Comparison of ENCODE assay signal across 8 mouse cellular contexts in genomic region chrX:48424583-48424982, GRCm38 (mm10). TPM values are rescaled to one million over a fixed set of nuclear protein-coding genes. Genes with fewer than 3 reads are reported as not detected.
DNase-seq lines count a peak whose midpoint lies in the region; ATAC-seq and TF ChIP-seq lines count a peak whose summit lies in the region.

No protein-coding gene starts in this region.

- H3K27ac ChIP-seq in CH12.LX (ENCODE audit: insufficient read depth, low read depth) = peak overlapping the region; percentile 75
- H3K27ac ChIP-seq in brown adipose tissue, adult 24 weeks (replicated peaks; ENCODE audit: low read depth, low read length) = peak overlapping the region; percentile 72
- peak overlapping the region; percentile 39; the same call in 1 of the 2 replicates for H3K27ac ChIP-seq in kidney, adult 2 months (ENCODE audit: insufficient read depth, low read depth, low read length)
- no peak overlapping the region for H3K27ac ChIP-seq in forebrain, embryonic 12.5 days

- peaks cover 6% of the 10 kb centered on the region for H3K9me3 ChIP-seq in CH12.LX (replicated peaks; ENCODE audit: low read length)
- no peaks in the 10 kb centered on the region for H3K9me3 ChIP-seq in forebrain, embryonic 12.5 days

- peak in 1 of 2 experiments; percentile 51; a peak in 2 of 4 replicates for TF ChIP-seq CTCF in CH12.LX (conservative IDR thresholded peaks at IDR 0.05 in 1 of 2, IDR thresholded peaks at IDR 0.05 in 1 of 2; ENCODE audit: low read depth in 2 of 2, low read length in 2 of 2)
- TF ChIP-seq CTCF in kidney, adult 2 months (conservative IDR thresholded peaks at IDR 0.05; ENCODE audit: insufficient read depth, insufficient read length, low read depth, low read length) = no peak

- H3K36me3 ChIP-seq in CH12.LX (replicated peaks in 1 of 2; ENCODE audit: control insufficient read depth in 1 of 2, insufficient read depth in 1 of 2, low read length in 1 of 2) = peaks cover 10 to 13% of the 10 kb centered on the region in 2 experiments
- no peaks in the 10 kb centered on the region for H3K36me3 ChIP-seq in kidney, adult 2 months (ENCODE audit: control insufficient read depth, insufficient read depth, low read length)
- no peaks in the 10 kb centered on the region for H3K36me3 ChIP-seq in forebrain, embryonic 12.5 days (replicated peaks)

- peak; percentile 76 for DNase-seq in CH12.LX (ENCODE audit: extremely low read depth)
- DNase-seq in kidney, adult 2 months = peak; percentile 55
- peak; percentile 74 for DNase-seq in lung, postnatal 36 days
- peak; percentile 80 for DNase-seq in thymus, postnatal 14 days
- DNase-seq in layer of hippocampus, postnatal 25 days (ENCODE audit: extremely low spot score in 1 of 2, low spot score in 1 of 2) = no peak
- DNase-seq in cerebellum, postnatal 25 days = no peak

- TF ChIP-seq POLR2A in CH12.LX (IDR thresholded peaks at IDR 0.05; ENCODE audit: low read depth, low read length) = no peak
- no peak for TF ChIP-seq POLR2A in kidney, adult 2 months (IDR thresholded peaks at IDR 0.05; ENCODE audit: low read depth, low read length)

- TF ChIP-seq EP300 in CH12.LX (IDR thresholded peaks at IDR 0.05; ENCODE audit: low read length) = peak; percentile 62; the same call in 1 of the 2 replicates

- TF ChIP-seq RAD21 in CH12.LX (IDR thresholded peaks at IDR 0.05; ENCODE audit: low read depth, low read length) = peak; percentile 31

- peak overlapping the region in 1 of 3 experiments; percentile 11 for H3K4me3 ChIP-seq in CH12.LX (replicated peaks in 1 of 3; ENCODE audit: low read depth in 2 of 3, low read length in 2 of 3, poor library complexity in 1 of 3)
- 0 out of 2 replicates have a peak overlapping the region, but pooled peaks have one; percentile 20 for H3K4me3 ChIP-seq in brown adipose tissue, adult 24 weeks (ENCODE audit: insufficient read depth, low read depth, low read length)
- H3K4me3 ChIP-seq in kidney, adult 2 months (ENCODE audit: insufficient read depth, low read depth, low read length) = no peak overlapping the region
- no peak overlapping the region for H3K4me3 ChIP-seq in forebrain, embryonic 12.5 days (replicated peaks)

- peaks cover 28 to 49% of the 10 kb centered on the region in 2 experiments for H3K4me1 ChIP-seq in CH12.LX (ENCODE audit: control insufficient read depth in 1 of 2, insufficient read depth in 2 of 2)
- peaks cover 18% of the 10 kb centered on the region for H3K4me1 ChIP-seq in brown adipose tissue, adult 24 weeks (ENCODE audit: control insufficient read depth, insufficient read depth, insufficient read length, low read length)
- 0 out of 2 replicates have a peak, but pooled peaks cover 2% of the 10 kb centered on the region for H3K4me1 ChIP-seq in kidney, adult 2 months (ENCODE audit: control insufficient read depth, insufficient read depth, low read length)
- no peaks in the 10 kb centered on the region for H3K4me1 ChIP-seq in forebrain, embryonic 12.5 days

- WGBS in kidney, adult 2 months = 28% methylated on average over 3 of the region's 3 CpGs
- 61% methylated on average over 3 of the region's 3 CpGs for WGBS in forebrain, embryonic 12.5 days

- H3K79me2 ChIP-seq in CH12.LX (replicated peaks; ENCODE audit: control insufficient read depth, extremely low read depth, insufficient read depth, poor library complexity, severe bottlenecking) = peaks cover 3% of the 10 kb centered on the region

- ATAC-seq in forebrain, embryonic 12.5 days (ENCODE audit: low FRiP score) = no peak

- no peak overlapping the region; the same call in 1 of the 2 replicates for H3K9ac ChIP-seq in CH12.LX (ENCODE audit: insufficient read depth, low read depth)
- H3K9ac ChIP-seq in forebrain, embryonic 12.5 days = no peak overlapping the region

- peak overlapping the region; percentile 55 for H3K4me2 ChIP-seq in CH12.LX (ENCODE audit: insufficient read depth, low read depth, poor library complexity, severe bottlenecking)
- H3K4me2 ChIP-seq in forebrain, embryonic 12.5 days = no peak overlapping the region

- H3K27me3 ChIP-seq in CH12.LX (replicated peaks) = no peaks in the 10 kb centered on the region
- H3K27me3 ChIP-seq in kidney, adult 2 months (replicated peaks; ENCODE audit: control insufficient read depth, insufficient read depth, low read length) = no peaks in the 10 kb centered on the region
- H3K27me3 ChIP-seq in forebrain, embryonic 12.5 days = no peaks in the 10 kb centered on the region

- in situ Hi-C loops in CH12.LX (cut with MboI; ENCODE audit: low pct_ligation_motif_present, low pct_unique_long_range_greater_than_20kb, low sequenced_read_pairs) = loop anchor here (5.0 to 10.0 kb wide), 2 partner anchors 38 to 110 kb away; partner anchors contain the start of gene Elf4

- dilution Hi-C loops in CH12.LX (cut with MboI; ENCODE audit: extremely low pct_ligation_motif_present, extremely low pct_unique_long_range_greater_than_20kb, low sequenced_read_pairs) = no loop called here

TF ChIP-seq in CH12.LX, 34 proteins besides CTCF, POLR2A, EP300 and RAD21:
- peak; percentile 67; the same call in 1 of the 2 replicates for TF ChIP-seq TCF12 (IDR thresholded peaks at IDR 0.05; ENCODE audit: low read depth, low read length)
- no peak for TF ChIP-seq E2F4 (IDR thresholded peaks at IDR 0.05; ENCODE audit: insufficient replicate concordance, low read depth, low read length)
- TF ChIP-seq NRF1 (IDR thresholded peaks at IDR 0.05; ENCODE audit: low read depth, low read length) = no peak
- TF ChIP-seq GABPA (IDR thresholded peaks at IDR 0.05; ENCODE audit: insufficient replicate concordance, low read depth, low read length) = no peak
- 0 out of 2 replicates have a peak, but pooled peaks have one; percentile 23 for TF ChIP-seq ELF1 (IDR thresholded peaks at IDR 0.05; ENCODE audit: low read depth, low read length)
- TF ChIP-seq MAZ (IDR thresholded peaks at IDR 0.05; ENCODE audit: low read depth, low read length) = 0 out of 2 replicates have a peak, but pooled peaks have one; percentile 23
- no peak; the same call in 1 of the 2 replicates for TF ChIP-seq MAX (IDR thresholded peaks at IDR 0.05; ENCODE audit: low read length)
- TF ChIP-seq ZNF384 (IDR thresholded peaks at IDR 0.05; ENCODE audit: low read depth, low read length) = no peak
- peak; percentile 92 for TF ChIP-seq ETS1 (conservative IDR thresholded peaks at IDR 0.05; ENCODE audit: low read depth, low read length)
- TF ChIP-seq JUN (IDR thresholded peaks at IDR 0.05; ENCODE audit: insufficient read depth, low read depth, low read length) = no peak
- peak; percentile 98 for TF ChIP-seq BHLHE40 (IDR thresholded peaks at IDR 0.05; ENCODE audit: low read depth, low read length)
- peak; percentile 68; the same call in 1 of the 2 replicates for TF ChIP-seq SIN3A (IDR thresholded peaks at IDR 0.05; ENCODE audit: low read length)
- TF ChIP-seq TBP (conservative IDR thresholded peaks at IDR 0.05; ENCODE audit: low read depth, low read length) = no peak
- TF ChIP-seq ZC3H11A (IDR thresholded peaks at IDR 0.05; ENCODE audit: low read depth, low read length) = no peak
- no peak for TF ChIP-seq RCOR1 (conservative IDR thresholded peaks at IDR 0.05; ENCODE audit: low read depth, low read length)
- TF ChIP-seq USF2 (conservative IDR thresholded peaks at IDR 0.05; ENCODE audit: low read depth, low read length) = no peak
- no peak for TF ChIP-seq ZKSCAN1 (IDR thresholded peaks at IDR 0.05; ENCODE audit: borderline replicate concordance, low read depth, low read length)
- TF ChIP-seq UBTF (IDR thresholded peaks at IDR 0.05; ENCODE audit: low read depth, low read length) = no peak
- no peak for TF ChIP-seq PAX5 (IDR thresholded peaks at IDR 0.05; ENCODE audit: low read length)
- TF ChIP-seq POLR2AphosphoS2 (IDR thresholded peaks at IDR 0.05; ENCODE audit: low read depth, low read length) = no peak
- peak; percentile 72 for TF ChIP-seq SMC3 (IDR thresholded peaks at IDR 0.05; ENCODE audit: low read depth, low read length)
- TF ChIP-seq HCFC1 (IDR thresholded peaks at IDR 0.05; ENCODE audit: low read depth, low read length) = no peak
- TF ChIP-seq MYC (IDR thresholded peaks at IDR 0.05; ENCODE audit: low read depth, low read length) = peak; percentile 61; the same call in 1 of the 2 replicates
- TF ChIP-seq CHD1 (IDR thresholded peaks at IDR 0.05; ENCODE audit: low read depth, low read length) = no peak
- TF ChIP-seq NELFE (IDR thresholded peaks at IDR 0.05; ENCODE audit: low read depth, low read length) = no peak
- TF ChIP-seq MEF2A (IDR thresholded peaks at IDR 0.05; ENCODE audit: borderline replicate concordance, low read depth, low read length) = peak; percentile 42; the same call in 1 of the 2 replicates
- TF ChIP-seq IRF4 (IDR thresholded peaks at IDR 0.05; ENCODE audit: low read depth, low read length) = peak; percentile 90
- no peak for TF ChIP-seq MAFK (IDR thresholded peaks at IDR 0.05; ENCODE audit: insufficient replicate concordance, low read length)
- peak; percentile 38; the same call in 1 of the 2 replicates for TF ChIP-seq MXI1 (IDR thresholded peaks at IDR 0.05; ENCODE audit: low read depth, low read length)
- no peak for TF ChIP-seq JUND (conservative IDR thresholded peaks at IDR 0.05; ENCODE audit: low read depth, low read length)
- TF ChIP-seq CHD2 (IDR thresholded peaks at IDR 0.05; ENCODE audit: low read length) = peak; percentile 73
- no peak for TF ChIP-seq KAT2A (IDR thresholded peaks at IDR 0.05; ENCODE audit: insufficient replicate concordance, low read length)
- TF ChIP-seq USF1 (IDR thresholded peaks at IDR 0.05; ENCODE audit: low read depth, low read length) = peak; percentile 57
- TF ChIP-seq ZMIZ1 (IDR thresholded peaks at IDR 0.05; ENCODE audit: low read depth, low read length) = no peak

RNA-seq across cellular contexts. Expression of gene Elf4, which starts 38.3 kb away (rescaled TPM):
- total RNA-seq in CH12.LX (2012; rRNA removed) (4.8 and 5.3 TPM in 2 replicates), CH12.LX (2014; rRNA removed) (0.82 and 1.4 TPM in 2 replicates)
- polyA plus RNA-seq in CH12.LX (2012; ENCODE audit: insufficient read length, low read depth) = 10.1 and 12.4 TPM in 2 replicates
- polyA plus RNA-seq in brown adipose tissue, adult 24 weeks (2012; ENCODE audit: insufficient read depth, insufficient read length, missing spikeins) = 1.9 and 2.6 TPM in 2 replicates
- polyA plus RNA-seq in kidney, adult 2 months (2012; rRNA removed) = 3.6 and 5.3 TPM in 2 replicates
- polyA plus RNA-seq in forebrain, embryonic 12.5 days (2016; fragmentation: Nextera tagmentation; extraction: Ambion mirVana) = 1.6 and 1.7 TPM in 2 replicates
- under 1 TPM; 0.47 to 0.73 TPM for total RNA-seq in layer of hippocampus, postnatal 25 days (2021)

Comparison
In these comparisons a context has a peak if more than half of its experiments do, and no peak if none do; other contexts are left out.
1. DNase-seq: peak in CH12.LX (single experiment), kidney, adult 2 months (single experiment), lung, postnatal 36 days (single experiment) and thymus, postnatal 14 days (single experiment); none in layer of hippocampus, postnatal 25 days (0 of 2) and cerebellum, postnatal 25 days (0 of 2).